Mouse (Mus musculus) liver, adult (tissue): ENCODE data around the gene Rffl.

ENCODE experiments used
- GATA4 ChIP-seq: IDR thresholded peaks from 2 replicates; pipeline ENCODE4 v1.6.1; 2014; ENCODE audit warnings: mild to moderate bottlenecking, low read length; ENCODE audit not compliant: insufficient replicate concordance

Gene Rffl

GRCm38 (mm10) chr11:82780983-82781903 lies 89.8 kb downstream of the Rffl start, which contains the start of gene Lig3:
Lig3 (plus strand) TSS chr11:82781108.
- no peak for TF ChIP-seq GATA4

DNA sequence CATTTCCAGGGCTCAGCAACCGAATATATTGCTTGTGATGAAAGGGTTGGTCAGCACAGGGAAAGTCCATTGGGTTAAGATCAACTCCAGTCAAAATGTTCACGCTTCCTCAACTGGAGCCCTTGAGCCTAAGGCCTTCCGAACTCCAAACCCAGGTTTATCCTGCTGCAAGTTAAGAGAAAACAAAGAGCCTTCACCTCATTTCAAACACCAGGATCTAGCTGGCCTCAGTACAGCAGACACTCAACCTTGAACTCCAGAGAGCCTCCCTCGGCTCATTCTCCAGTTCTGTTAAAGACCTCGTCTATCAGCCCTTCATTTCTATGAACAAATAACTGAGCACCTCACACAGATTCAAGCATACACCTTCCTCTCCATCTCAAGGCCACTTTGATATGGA lies 90.9 kb downstream of the Rffl start:
- TF ChIP-seq GATA4 = no peak

GRCm38 (mm10) chr11:82764438-82764924 lies 106.5 kb downstream of the Rffl start:
- no peak for TF ChIP-seq GATA4

- peak; percentile 48; the same call in 1 of the 2 replicates for TF ChIP-seq GATA4
Measured at GRCm38 (mm10) chr11:82763742-82764437, 107.1 kb downstream of the Rffl start, which contains the start of the genes Cct6b and Zfp830. Cct6b (minus strand) TSS chr11:82764321. Zfp830 (plus strand) TSS chr11:82764345.

DNA sequence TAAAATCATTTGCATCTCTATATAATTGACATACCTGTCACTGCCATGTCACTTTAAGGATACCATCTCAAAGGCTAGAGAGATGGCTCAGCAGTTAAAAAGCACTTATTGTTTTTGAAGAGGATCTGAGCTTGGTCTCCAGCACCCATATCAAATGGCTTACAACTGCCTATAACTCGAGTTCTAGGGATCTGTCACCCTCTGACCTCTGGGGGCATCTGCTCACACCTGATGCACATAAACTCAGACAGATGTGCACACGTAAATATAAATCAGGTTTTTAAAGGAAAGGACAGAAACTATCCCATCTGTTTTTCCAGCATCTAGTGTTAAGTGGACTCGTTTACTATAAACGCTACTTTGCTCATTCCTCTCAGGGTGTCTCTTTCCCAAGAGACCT lies 107.7 kb downstream of the Rffl start:
- no peak for TF ChIP-seq GATA4

DNA sequence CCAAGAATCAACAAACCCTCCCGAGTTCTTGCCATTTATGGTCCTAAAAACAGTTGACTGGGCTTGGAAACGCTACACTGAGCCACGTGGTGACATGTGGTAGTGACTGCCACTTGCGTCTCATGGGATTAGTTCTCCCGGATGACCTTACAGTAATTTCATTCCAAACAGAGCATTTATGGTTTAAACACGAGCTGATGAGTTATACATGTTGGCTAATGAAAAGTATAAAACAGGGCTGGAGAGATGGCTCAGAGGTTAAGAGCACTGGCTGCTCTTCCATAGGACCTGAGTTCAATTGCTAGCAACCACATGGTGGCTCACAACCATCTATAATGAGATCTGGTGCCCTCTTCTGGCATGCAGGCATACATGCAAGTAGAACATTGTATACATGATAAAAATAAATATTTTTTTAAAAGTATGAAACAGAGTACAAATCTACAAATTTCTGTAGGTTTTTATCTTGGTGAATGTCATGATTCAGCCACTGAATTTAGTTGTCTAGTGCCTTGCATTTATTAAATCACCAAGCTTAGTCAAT lies 108.7 kb downstream of the Rffl start:
- TF ChIP-seq GATA4 = no peak

GRCm38 (mm10) chr11:82755919-82756318 lies 115.1 kb downstream of the Rffl start:
- TF ChIP-seq GATA4 = no peak
